Mouse (Mus musculus): ENCODE results near the gene Tcp10b.
"Not testable (repeated sequence)": the region's sequence is repeated elsewhere in the genome, so short reads cannot be mapped to it uniquely, and the experiment has no call there.

Tcp10b gene

GRCm38 (mm10) chr17:13060804-13061203, at the start of gene Tcp10b:
Gene Tcp10b, plus strand, starts transcription at chr17:13061104.
- DNase-seq (ENCODE audit: low read depth), result not testable (repeated sequence)

GRCm38 (mm10) chr17:13013316-13013715, 47.6 kb upstream of the Tcp10b start:
- no peak for DNase-seq (ENCODE audit: low read depth)

GRCm38 (mm10) chr17:13036627-13037192, 24.2 kb upstream of the Tcp10b start:
- DNase-seq (ENCODE audit: low read depth), result not testable (repeated sequence)

GRCm38 (mm10) chr17:13043846-13044673, 16.8 kb upstream of the Tcp10b start:
- peak; percentile 44 for DNase-seq (ENCODE audit: low read depth)

- not testable (repeated sequence) for DNase-seq (ENCODE audit: low read depth)
Observed at GRCm38 (mm10) chr17:13052124-13052813, 8.6 kb upstream of the Tcp10b start, which contains the start of gene Gpr31b. Gene Gpr31b, minus strand, starts transcription at chr17:13052296.

GRCm38 (mm10) chr17:13062882-13063281, 2.0 kb downstream of the Tcp10b start:
- not testable (repeated sequence) for DNase-seq (ENCODE audit: low read depth)

- not testable (repeated sequence) for DNase-seq (ENCODE audit: low read depth)
Observed at GRCm38 (mm10) chr17:13067864-13068385, 7.0 kb downstream of the Tcp10b start.

GRCm38 (mm10) chr17:13069227-13069626, 8.3 kb downstream of the Tcp10b start:
- DNase-seq (ENCODE audit: low read depth), result not testable (repeated sequence)

- not testable (repeated sequence) for DNase-seq (ENCODE audit: low read depth)
Observed at GRCm38 (mm10) chr17:13091510-13091909, 30.6 kb downstream of the Tcp10b start.

GRCm38 (mm10) chr17:13092100-13092764, 31.3 kb downstream of the Tcp10b start:
- not testable (repeated sequence) for DNase-seq (ENCODE audit: low read depth)

GRCm38 (mm10) chr17:13092960-13093359, 32.1 kb downstream of the Tcp10b start:
- DNase-seq (ENCODE audit: low read depth), result not testable (repeated sequence)

GRCm38 (mm10) chr17:13106563-13106962, 45.7 kb downstream of the Tcp10b start:
- not testable (repeated sequence) for DNase-seq (ENCODE audit: low read depth)

- DNase-seq (ENCODE audit: low read depth), result not testable (repeated sequence)
Observed at GRCm38 (mm10) chr17:13112504-13113291, 51.8 kb downstream of the Tcp10b start.

- not testable (repeated sequence) for DNase-seq (ENCODE audit: low read depth)
Observed at GRCm38 (mm10) chr17:13123308-13124038, 62.6 kb downstream of the Tcp10b start.

GRCm38 (mm10) chr17:13124241-13124640, 63.3 kb downstream of the Tcp10b start:
- DNase-seq (ENCODE audit: low read depth), result not testable (repeated sequence)

- DNase-seq (ENCODE audit: low read depth), result not testable (repeated sequence)
Observed at GRCm38 (mm10) chr17:13129324-13129723, 68.4 kb downstream of the Tcp10b start.

GRCm38 (mm10) chr17:13129737-13130465, 69.0 kb downstream of the Tcp10b start:
- DNase-seq (ENCODE audit: low read depth), result not testable (repeated sequence)

- not testable (repeated sequence) for DNase-seq (ENCODE audit: low read depth)
Observed at GRCm38 (mm10) chr17:13131710-13132109, 70.8 kb downstream of the Tcp10b start, which contains the start of gene Unc93a. Gene Unc93a, minus strand, starts transcription at chr17:13131810.
